Mouse (Mus musculus): ENCODE measurements at regions not wholly inside any gene's neighbourhood (a gene's known extent, or its start where the extent isn't known, plus 50 kb on each side); places are given as distances from the start of the nearest gene placed in this dataset.

DNA sequence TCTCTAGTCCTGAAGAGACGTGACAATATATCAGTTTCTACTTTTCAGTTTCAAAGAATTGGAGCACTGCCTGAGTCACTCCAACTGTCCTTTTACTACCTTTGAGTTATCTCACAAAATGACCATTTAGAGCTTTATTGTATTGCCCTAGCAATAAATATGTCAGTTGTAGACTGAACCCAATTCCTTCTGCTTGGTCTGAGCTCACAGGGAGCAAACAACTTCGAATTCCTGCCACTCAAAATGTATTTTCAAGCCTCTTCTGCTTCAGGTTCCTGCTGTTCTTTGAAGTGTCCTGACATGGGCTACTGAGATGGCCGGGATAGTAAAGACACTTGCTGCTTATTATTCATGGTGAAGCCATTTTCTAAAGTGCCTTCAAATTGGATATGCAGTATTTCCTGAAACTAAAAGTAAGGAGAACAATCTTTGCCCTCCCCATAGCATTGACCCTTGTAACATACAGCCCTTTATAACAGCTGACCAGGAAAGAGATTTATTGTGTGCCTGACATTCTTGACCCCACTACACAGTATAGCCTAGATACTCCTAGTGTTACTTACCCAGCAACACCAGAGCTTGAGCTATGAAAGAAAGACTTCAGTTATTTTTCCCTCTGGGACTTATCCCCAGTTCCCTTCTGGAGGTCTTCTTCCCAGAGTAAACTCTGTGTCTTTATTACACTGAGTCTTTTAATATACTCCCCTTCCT is 460.9 kb downstream of the Nsun3 start:
- Histone ChIP-seq H3K4me3 (no peak overlapping the region), H3K27me3 (no peaks in the 10 kb centered on the region), H3K4me1 (no peaks in the 10 kb centered on the region), H3K36me3 (no peaks in the 10 kb centered on the region), H3K9ac (no peak overlapping the region), H3K27ac (no peak overlapping the region), H3K4me2 (replicated peaks) (no peak overlapping the region), H3K9me3 (replicated peaks) (no peaks in the 10 kb centered on the region)
- WGBS = 57% methylated on average over 3 of the region's 3 CpGs
- no peak for ATAC-seq (ENCODE audit: low FRiP score)

GRCm38 (mm10) chr16:62322809-62323208 is 463.8 kb downstream of the Nsun3 start:
- no peak for ATAC-seq (ENCODE audit: low FRiP score)
- 77% methylated on average over 1 of the region's 1 CpGs for WGBS

GRCm38 (mm10) chr16:62288948-62289347 is 497.7 kb downstream of the Nsun3 start:
- H3K27me3 ChIP-seq = no peaks in the 10 kb centered on the region
- ATAC-seq (ENCODE audit: low FRiP score) = no peak
- H3K27ac ChIP-seq = no peak overlapping the region
- 47% methylated on average over 3 of the region's 3 CpGs for WGBS
- H3K4me1 ChIP-seq = no peaks in the 10 kb centered on the region
- no peaks in the 10 kb centered on the region for H3K9me3 ChIP-seq (replicated peaks)
- H3K4me2 ChIP-seq (replicated peaks) = no peak overlapping the region
- H3K36me3 ChIP-seq = no peaks in the 10 kb centered on the region
- H3K4me3 ChIP-seq = no peak overlapping the region
- no peak overlapping the region for H3K9ac ChIP-seq

More at GRCm38 (mm10) chr16:62322809-62323208, 463.8 kb downstream of the Nsun3 start:
- Histone ChIP-seq H3K9ac (no peak overlapping the region), H3K27me3 (no peaks in the 10 kb centered on the region), H3K27ac (no peak overlapping the region), H3K4me2 (replicated peaks) (no peak overlapping the region), H3K4me1 (no peaks in the 10 kb centered on the region), H3K4me3 (no peak overlapping the region), H3K36me3 (no peaks in the 10 kb centered on the region), H3K9me3 (replicated peaks) (no peaks in the 10 kb centered on the region)
